ENCODE assay signal across 19 mouse cellular contexts in the genomic region with DNA sequence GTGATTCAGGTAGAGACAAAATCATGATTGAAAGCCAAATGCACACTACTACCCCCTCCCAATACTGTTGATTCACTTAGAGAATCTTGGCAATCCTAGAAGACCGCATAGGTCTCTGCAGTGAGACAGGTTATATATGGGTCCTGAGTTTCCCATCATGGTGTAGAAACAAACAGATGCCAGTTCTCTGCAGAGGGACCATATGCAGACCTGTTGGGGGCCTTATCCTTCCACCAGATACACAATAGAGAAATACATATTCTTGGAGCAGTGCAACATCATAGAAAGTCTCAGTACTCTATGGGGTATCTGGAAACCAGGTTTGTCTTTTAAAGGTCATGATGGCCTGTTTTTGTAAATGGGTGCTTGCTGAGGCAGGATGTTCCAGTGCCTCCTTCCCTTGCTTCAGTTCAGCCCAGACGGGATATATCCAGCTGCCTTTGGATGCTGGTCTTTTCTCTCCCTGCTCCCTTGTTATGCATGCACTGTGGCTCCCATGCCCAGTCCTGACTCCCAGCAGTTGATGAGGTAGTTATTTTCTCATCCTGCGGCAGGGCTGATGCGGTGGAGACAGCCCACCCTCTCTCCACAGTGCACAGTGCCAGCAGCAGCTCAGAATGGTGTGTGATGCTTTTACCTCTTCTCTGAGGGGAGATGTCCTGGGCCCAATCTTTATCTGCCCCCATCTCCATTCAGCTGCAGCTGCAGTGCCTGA. TPM values are rescaled to one million over a fixed set of nuclear protein-coding genes. Genes with fewer than 3 reads are reported as not detected.
A peak's percentile ranks its signal among the peaks of the same experiment; 100 is the strongest.
DNase-seq lines count a peak whose midpoint lies in the region; ATAC-seq lines count a peak whose summit lies in the region.
"Had no signal": no experiment of that assay in that cellular context is flagged by ENCODE, and none has a peak within 500 bp of the region (broad histone marks: within the 10 kb centered on the region; RNA-seq: fewer than 3 reads in every experiment).

No protein-coding gene starts in this region.

- no peak overlapping the region for H3K4me2 ChIP-seq in forebrain, embryonic 15.5 days (replicated peaks)
- no peak overlapping the region for H3K4me2 ChIP-seq in midbrain, embryonic 14.5 days (ENCODE audit: low read length)
- H3K4me2 ChIP-seq in midbrain, embryonic 11.5 days = no peak overlapping the region
- H3K4me2 ChIP-seq in forebrain, embryonic 16.5 days (ENCODE audit: low read length) = no peak overlapping the region
- no peak overlapping the region for H3K4me2 ChIP-seq in neural tube, embryonic 15.5 days
- H3K4me2 ChIP-seq: embryonic facial prominence, embryonic 13.5 days; heart, embryonic 11.5 days; limb, embryonic 12.5 days had no signal

- H3K9ac ChIP-seq in forebrain, embryonic 15.5 days (replicated peaks) = no peak overlapping the region
- no peak overlapping the region for H3K9ac ChIP-seq in midbrain, embryonic 14.5 days (replicated peaks; ENCODE audit: low read length)
- H3K9ac ChIP-seq in midbrain, embryonic 11.5 days (ENCODE audit: low read length) = no peak overlapping the region
- no peak overlapping the region for H3K9ac ChIP-seq in forebrain, embryonic 16.5 days (replicated peaks; ENCODE audit: low read depth, low read length)
- no peak overlapping the region for H3K9ac ChIP-seq in neural tube, embryonic 15.5 days (replicated peaks)
- H3K9ac ChIP-seq: embryonic facial prominence, embryonic 13.5 days; limb, embryonic 12.5 days; liver, embryonic 14.5 days had no signal

- H3K4me3 ChIP-seq in forebrain, embryonic 15.5 days = no peak overlapping the region
- no peak overlapping the region for H3K4me3 ChIP-seq in forebrain, embryonic 10.5 days
- no peak overlapping the region for H3K4me3 ChIP-seq in midbrain, embryonic 14.5 days (replicated peaks; ENCODE audit: low read depth, low read length)
- H3K4me3 ChIP-seq in midbrain, embryonic 11.5 days (ENCODE audit: low read depth, low read length) = no peak overlapping the region
- H3K4me3 ChIP-seq in forebrain, embryonic 16.5 days (replicated peaks; ENCODE audit: low read length) = no peak overlapping the region
- H3K4me3 ChIP-seq in neural tube, embryonic 15.5 days (replicated peaks) = no peak overlapping the region
- H3K4me3 ChIP-seq: embryonic facial prominence, embryonic 13.5 days; limb, embryonic 12.5 days had no signal

- WGBS in forebrain, embryonic 15.5 days = 58% methylated on average over 4 of the region's 4 CpGs
- 86% methylated on average over 4 of the region's 4 CpGs for WGBS in forebrain, embryonic 10.5 days
- WGBS in midbrain, embryonic 14.5 days = 77% methylated on average over 4 of the region's 4 CpGs
- 81% methylated on average over 4 of the region's 4 CpGs for WGBS in midbrain, embryonic 11.5 days
- 42% methylated on average over 4 of the region's 4 CpGs for WGBS in forebrain, embryonic 16.5 days
- WGBS in neural tube, embryonic 15.5 days = 63% methylated on average over 4 of the region's 4 CpGs

- H3K36me3 ChIP-seq in forebrain, embryonic 15.5 days = no peaks in the 10 kb centered on the region
- no peaks in the 10 kb centered on the region for H3K36me3 ChIP-seq in forebrain, embryonic 10.5 days (replicated peaks)
- H3K36me3 ChIP-seq in midbrain, embryonic 14.5 days (ENCODE audit: control insufficient read depth, insufficient read depth, low read length) = no peaks in the 10 kb centered on the region
- H3K36me3 ChIP-seq in midbrain, embryonic 11.5 days (ENCODE audit: control insufficient read depth, insufficient read depth, low read length) = no peaks in the 10 kb centered on the region
- H3K36me3 ChIP-seq in forebrain, embryonic 16.5 days (ENCODE audit: control insufficient read depth, insufficient read depth) = no peaks in the 10 kb centered on the region
- no peaks in the 10 kb centered on the region; the same call in 1 of the 2 replicates for H3K36me3 ChIP-seq in neural tube, embryonic 15.5 days

- H3K27ac ChIP-seq in forebrain, embryonic 15.5 days (replicated peaks) = 0 out of 2 replicates have a peak overlapping the region, but pooled peaks have one; percentile 27
- H3K27ac ChIP-seq in forebrain, embryonic 10.5 days = no peak overlapping the region
- H3K27ac ChIP-seq in midbrain, embryonic 14.5 days (replicated peaks; ENCODE audit: low read depth, low read length) = peak overlapping the region; percentile 32
- no peak overlapping the region for H3K27ac ChIP-seq in midbrain, embryonic 11.5 days (ENCODE audit: low read depth, low read length)
- H3K27ac ChIP-seq in forebrain, embryonic 16.5 days (ENCODE audit: low read length) = no peak overlapping the region
- peak overlapping the region; percentile 73 for H3K27ac ChIP-seq in neural tube, embryonic 15.5 days (replicated peaks)
- H3K27ac ChIP-seq: embryonic facial prominence, embryonic 13.5 days; limb, embryonic 12.5 days; liver, embryonic 14.5 days had no signal

- H3K27me3 ChIP-seq in forebrain, embryonic 15.5 days = no peaks in the 10 kb centered on the region
- H3K27me3 ChIP-seq in forebrain, embryonic 10.5 days (ENCODE audit: poor library complexity, severe bottlenecking) = no peaks in the 10 kb centered on the region
- H3K27me3 ChIP-seq in midbrain, embryonic 14.5 days (ENCODE audit: control insufficient read depth, insufficient read depth, low read length) = no peaks in the 10 kb centered on the region
- no peaks in the 10 kb centered on the region for H3K27me3 ChIP-seq in midbrain, embryonic 11.5 days (ENCODE audit: control insufficient read depth, insufficient read depth, low read length)
- H3K27me3 ChIP-seq in forebrain, embryonic 16.5 days (replicated peaks; ENCODE audit: control insufficient read depth, insufficient read depth, low read length) = no peaks in the 10 kb centered on the region
- no peaks in the 10 kb centered on the region for H3K27me3 ChIP-seq in neural tube, embryonic 15.5 days (replicated peaks)
- H3K27me3 ChIP-seq: embryonic facial prominence, embryonic 13.5 days; limb, embryonic 12.5 days had no signal

- ATAC-seq in forebrain, embryonic 15.5 days (replicated peaks) = peak; percentile 83
- ATAC-seq in midbrain, embryonic 14.5 days (ENCODE audit: low FRiP score, low TSS enrichment) = peak; percentile 27; the same call in 1 of the 2 replicates
- no peak for ATAC-seq in midbrain, embryonic 11.5 days (ENCODE audit: low FRiP score)
- peak; percentile 84 for ATAC-seq in forebrain, embryonic 16.5 days
- ATAC-seq in neural tube, embryonic 15.5 days (ENCODE audit: low FRiP score) = peak; percentile 80
- no peak for ATAC-seq in granulocyte monocyte progenitor cell, adult 5-6 weeks (replicated peaks; ENCODE audit: poor library complexity, severe bottlenecking)
- ATAC-seq: lung, postnatal 0 days had no signal

- peaks cover 9% of the 10 kb centered on the region for H3K4me1 ChIP-seq in forebrain, embryonic 15.5 days
- H3K4me1 ChIP-seq in forebrain, embryonic 10.5 days = no peaks in the 10 kb centered on the region
- H3K4me1 ChIP-seq in midbrain, embryonic 14.5 days (ENCODE audit: control insufficient read depth, insufficient read depth, low read length) = no peaks in the 10 kb centered on the region
- no peaks in the 10 kb centered on the region for H3K4me1 ChIP-seq in midbrain, embryonic 11.5 days (ENCODE audit: control insufficient read depth, insufficient read depth, low read length)
- H3K4me1 ChIP-seq in forebrain, embryonic 16.5 days (replicated peaks; ENCODE audit: control insufficient read depth, insufficient read depth, low read length) = peaks cover 7% of the 10 kb centered on the region
- peaks cover 14% of the 10 kb centered on the region for H3K4me1 ChIP-seq in neural tube, embryonic 15.5 days

- H3K9me3 ChIP-seq in forebrain, embryonic 15.5 days = no peaks in the 10 kb centered on the region
- H3K9me3 ChIP-seq in forebrain, embryonic 10.5 days = no peaks in the 10 kb centered on the region
- H3K9me3 ChIP-seq in midbrain, embryonic 14.5 days (ENCODE audit: control insufficient read depth, low read length) = no peaks in the 10 kb centered on the region
- H3K9me3 ChIP-seq in midbrain, embryonic 11.5 days (ENCODE audit: control insufficient read depth, low read length) = no peaks in the 10 kb centered on the region
- no peaks in the 10 kb centered on the region for H3K9me3 ChIP-seq in forebrain, embryonic 16.5 days (ENCODE audit: control insufficient read depth, low read length)
- no peaks in the 10 kb centered on the region for H3K9me3 ChIP-seq in neural tube, embryonic 15.5 days (replicated peaks)
- H3K9me3 ChIP-seq: embryonic facial prominence, embryonic 13.5 days; limb, embryonic 12.5 days had no signal

- DNase-seq in forebrain, embryonic 10.5 days (ENCODE audit: extremely low spot score, low spot score) = no peak
- peak; percentile 29 for DNase-seq in midbrain, embryonic 14.5 days
- DNase-seq in midbrain, embryonic 11.5 days (ENCODE audit: low spot score, missing footprints) = no peak
- DNase-seq in Muller cell, postnatal 12 days (ENCODE audit: inconsistent ontology term) = no peak
- DNase-seq: adrenal gland, adult 2 months; gastrocnemius, postnatal 14 days; kidney, adult 18-20 months; kidney, postnatal 14 days; right cerebral cortex, postnatal 4 days; thymus, adult 2 months had no signal

RNA-seq across cellular contexts. Expression of a gene that starts 44.8 kb away (rescaled TPM):
- polyA plus RNA-seq in forebrain, embryonic 15.5 days (2015; fragmentation: Nextera tagmentation; extraction: Ambion mirVana) = 90.4 and 95.4 TPM in 2 replicates
- 117 and 119 TPM in 2 replicates for polyA plus RNA-seq in forebrain, embryonic 10.5 days (2016; fragmentation: Nextera tagmentation; extraction: Ambion mirVana)
- 53.9 and 65.3 TPM in 2 replicates for polyA plus RNA-seq in midbrain, embryonic 14.5 days (2014; fragmentation: Nextera tagmentation; extraction: Ambion mirVana)
- 49.6 and 56.5 TPM in 2 replicates for polyA plus RNA-seq in midbrain, embryonic 11.5 days (2014; fragmentation: Nextera tagmentation; extraction: Ambion mirVana)
- 86.3 and 86.6 TPM in 2 replicates for polyA plus RNA-seq in forebrain, embryonic 16.5 days (2015; fragmentation: Nextera tagmentation; extraction: Ambion mirVana)
- 116 and 134 TPM in 2 replicates for polyA plus RNA-seq in neural tube, embryonic 15.5 days (2015; fragmentation: Nextera tagmentation; extraction: Ambion mirVana)
- 20.2 and 33.6 TPM in 2 replicates for total RNA-seq in granulocyte monocyte progenitor cell, adult 5-6 weeks (2014; fragmentation: Nextera tagmentation)
- 21.7 and 22.9 TPM in 2 replicates for total RNA-seq in granulocyte monocyte progenitor cell, adult 5-6 weeks (2017)

Comparison
In these comparisons a context has a peak if more than half of its experiments do, and no peak if none do; other contexts are left out.
1. ATAC-seq: peak in forebrain, embryonic 15.5 days (single experiment), midbrain, embryonic 14.5 days (single experiment), forebrain, embryonic 16.5 days (single experiment) and neural tube, embryonic 15.5 days (single experiment); none in midbrain, embryonic 11.5 days (single experiment) and granulocyte monocyte progenitor cell, adult 5-6 weeks (single experiment).
2. H3K27ac ChIP-seq: peak in forebrain, embryonic 15.5 days (single experiment), midbrain, embryonic 14.5 days (single experiment) and neural tube, embryonic 15.5 days (single experiment); none in forebrain, embryonic 10.5 days (single experiment), midbrain, embryonic 11.5 days (single experiment) and forebrain, embryonic 16.5 days (single experiment).